Mouse (Mus musculus) layer of hippocampus, postnatal 10 days (tissue): Measurements from ENCODE around the gene Bcas1. TPM values are rescaled to one million over a fixed set of nuclear protein-coding genes. Genes with fewer than 3 reads are reported as not detected.
A peak's percentile ranks its signal among the peaks of the same experiment; 100 is the strongest.
"Not testable (repeated sequence)": the region's sequence is repeated elsewhere in the genome, so short reads cannot be mapped to it uniquely, and the experiment has no call there.

Experiments used
- DNase-seq, 2 experiments: peaks; one replicate each; pipeline ENCODE4 v3.0.0; 2021; ENCODE audit warnings: low spot score in 2 of 2
- long read RNA-seq: library from polyadenylated mRNA; stranded (forward); transcript quantifications from one replicate; pipeline ENCODE4 v2.0.0, GENCODE M21; 2023
- total RNA-seq, 2 experiments: library from RNA; stranded (reverse); gene quantifications; 2 replicates each; pipeline ENCODE4 v1.2.3; 2021

Gene Bcas1
- total RNA-seq, result 10 to 100 TPM; 54.6 to 67.1 TPM
- long read RNA-seq, partial matches to known transcripts, result 25 of 32 reads
- long read RNA-seq, other reads (novel, unspliced or antisense), result 7 of 32 reads

GRCm38 (mm10) chr2:170427704-170428103, at the start of gene Bcas1:
Gene Bcas1, minus strand, starts transcription at chr2:170427845.
- no peak for DNase-seq

- DNase-seq, result no peak
Observed at GRCm38 (mm10) chr2:170476643-170477042, 49.0 kb upstream of the Bcas1 start.

- DNase-seq, result no peak
Observed at GRCm38 (mm10) chr2:170476215-170476614, 48.6 kb upstream of the Bcas1 start.

GRCm38 (mm10) chr2:170475164-170475563, 47.5 kb upstream of the Bcas1 start:
- no peak for DNase-seq

- DNase-seq, result no peak
Observed at GRCm38 (mm10) chr2:170474125-170474524, 46.5 kb upstream of the Bcas1 start.

GRCm38 (mm10) chr2:170470591-170470990, 42.9 kb upstream of the Bcas1 start:
- DNase-seq, result no peak

GRCm38 (mm10) chr2:170469616-170470308, 42.1 kb upstream of the Bcas1 start:
- DNase-seq, result peak; percentile 51 to 55

- DNase-seq, result peak; percentile 46 to 54
Observed at GRCm38 (mm10) chr2:170468009-170468408, 40.4 kb upstream of the Bcas1 start.

- peak; percentile 11 to 19 for DNase-seq
Observed at GRCm38 (mm10) chr2:170464817-170465216, 37.2 kb upstream of the Bcas1 start.

- DNase-seq, result no peak
Observed at GRCm38 (mm10) chr2:170461652-170462051, 34.0 kb upstream of the Bcas1 start.

GRCm38 (mm10) chr2:170459805-170460204, 32.2 kb upstream of the Bcas1 start:
- DNase-seq, result no peak

- DNase-seq, result no peak
Observed at GRCm38 (mm10) chr2:170459183-170459582, 31.5 kb upstream of the Bcas1 start.

GRCm38 (mm10) chr2:170453809-170454208, 26.2 kb upstream of the Bcas1 start:
- DNase-seq, result not testable (repeated sequence)

GRCm38 (mm10) chr2:170450933-170451332, 23.3 kb upstream of the Bcas1 start:
- peak; percentile 87 to 88 for DNase-seq

- no peak for DNase-seq
Observed at GRCm38 (mm10) chr2:170447651-170448050, 20.0 kb upstream of the Bcas1 start.

- no peak for DNase-seq
Observed at GRCm38 (mm10) chr2:170446843-170447383, 19.3 kb upstream of the Bcas1 start.

- DNase-seq, result no peak
Observed at GRCm38 (mm10) chr2:170445861-170446260, 18.2 kb upstream of the Bcas1 start.

- peak; percentile 46 to 52 for DNase-seq
Observed at GRCm38 (mm10) chr2:170442535-170442934, 14.9 kb upstream of the Bcas1 start.

GRCm38 (mm10) chr2:170438782-170439181, 11.1 kb upstream of the Bcas1 start:
- no peak for DNase-seq

GRCm38 (mm10) chr2:170436204-170436603, 8.6 kb upstream of the Bcas1 start:
- DNase-seq, result no peak

GRCm38 (mm10) chr2:170432152-170432551, 4.5 kb upstream of the Bcas1 start:
- no peak for DNase-seq

GRCm38 (mm10) chr2:170428966-170429365, 1.3 kb upstream of the Bcas1 start:
- DNase-seq, result no peak

GRCm38 (mm10) chr2:170424131-170424530, 3.5 kb downstream of the Bcas1 start:
- no peak for DNase-seq
